Mouse (Mus musculus): ENCODE data around the gene Cenpp. TPM values are rescaled to one million over a fixed set of nuclear protein-coding genes. Genes with fewer than 3 reads are reported as not detected.

Gene Cenpp
- polyA plus RNA-seq, 1 experiment from 2014 or later = 29.5 TPM

GRCm38 (mm10) chr13:49549616-49550015 is 103.0 kb downstream of the Cenpp start:
- Histone ChIP-seq H3K27ac (ENCODE audit: low read depth, low read length) (no peak overlapping the region), H3K9me3 (replicated peaks; ENCODE audit: control insufficient read depth, low read length) (no peaks in the 10 kb centered on the region), H3K4me3 (ENCODE audit: low read depth, low read length) (no peak overlapping the region), H3K4me2 (no peak overlapping the region), H3K9ac (ENCODE audit: low read depth, low read length) (no peak overlapping the region), H3K36me3 (ENCODE audit: control insufficient read depth, insufficient read depth, low read length) (no peaks in the 10 kb centered on the region), H3K4me1 (ENCODE audit: control insufficient read depth, insufficient read depth, low read length) (no peaks in the 10 kb centered on the region), H3K27me3 (ENCODE audit: control insufficient read depth, insufficient read depth, low read length) (no peaks in the 10 kb centered on the region)
- no peak for ATAC-seq (replicated peaks; ENCODE audit: insufficient number of reproducible peaks, low FRiP score, low TSS enrichment)
- 92% methylated on average over 3 of the region's 3 CpGs for WGBS (ENCODE audit: insufficient replicate concordance)

GRCm38 (mm10) chr13:49547563-49548150 is 104.9 kb downstream of the Cenpp start:
- Histone ChIP-seq H3K4me2 (no peak overlapping the region), H3K9me3 (replicated peaks; ENCODE audit: control insufficient read depth, low read length) (no peaks in the 10 kb centered on the region), H3K4me3 (ENCODE audit: low read depth, low read length) (no peak overlapping the region), H3K27me3 (ENCODE audit: control insufficient read depth, insufficient read depth, low read length) (no peaks in the 10 kb centered on the region), H3K9ac (ENCODE audit: low read depth, low read length) (no peak overlapping the region), H3K27ac (ENCODE audit: low read depth, low read length) (no peak overlapping the region), H3K36me3 (ENCODE audit: control insufficient read depth, insufficient read depth, low read length) (no peaks in the 10 kb centered on the region), H3K4me1 (ENCODE audit: control insufficient read depth, insufficient read depth, low read length) (no peaks in the 10 kb centered on the region)
- ATAC-seq (replicated peaks; ENCODE audit: insufficient number of reproducible peaks, low FRiP score, low TSS enrichment) = no peak
- 59% methylated on average over 1 of the region's 1 CpGs for WGBS (ENCODE audit: insufficient replicate concordance)

- ATAC-seq (replicated peaks; ENCODE audit: insufficient number of reproducible peaks, low FRiP score, low TSS enrichment) = no peak
- Histone ChIP-seq H3K9ac (ENCODE audit: low read depth, low read length) (no peak overlapping the region), H3K27me3 (ENCODE audit: control insufficient read depth, insufficient read depth, low read length) (no peaks in the 10 kb centered on the region), H3K9me3 (replicated peaks; ENCODE audit: control insufficient read depth, low read length) (no peaks in the 10 kb centered on the region), H3K4me3 (ENCODE audit: low read depth, low read length) (no peak overlapping the region), H3K27ac (ENCODE audit: low read depth, low read length) (no peak overlapping the region), H3K4me1 (ENCODE audit: control insufficient read depth, insufficient read depth, low read length) (no peaks in the 10 kb centered on the region), H3K36me3 (ENCODE audit: control insufficient read depth, insufficient read depth, low read length) (no peaks in the 10 kb centered on the region), H3K4me2 (no peak overlapping the region)
- WGBS (ENCODE audit: insufficient replicate concordance) = 88% methylated on average over 1 of the region's 1 CpGs
These were observed 106.1 kb downstream of the Cenpp start for GRCm38 (mm10) chr13:49546517-49546916.

- WGBS (ENCODE audit: insufficient replicate concordance) = 27% methylated on average over 3 of the region's 3 CpGs
- Histone ChIP-seq H3K4me3 (ENCODE audit: low read depth, low read length) (no peak overlapping the region), H3K27me3 (ENCODE audit: control insufficient read depth, insufficient read depth, low read length) (no peaks in the 10 kb centered on the region), H3K36me3 (ENCODE audit: control insufficient read depth, insufficient read depth, low read length) (no peaks in the 10 kb centered on the region), H3K27ac (ENCODE audit: low read depth, low read length) (peak overlapping the region; percentile 54; the same call in 1 of the 2 replicates), H3K9ac (ENCODE audit: low read depth, low read length) (no peak overlapping the region), H3K4me2 (no peak overlapping the region), H3K4me1 (ENCODE audit: control insufficient read depth, insufficient read depth, low read length) (no peaks in the 10 kb centered on the region), H3K9me3 (replicated peaks; ENCODE audit: control insufficient read depth, low read length) (no peaks in the 10 kb centered on the region)
- no peak for ATAC-seq (replicated peaks; ENCODE audit: insufficient number of reproducible peaks, low FRiP score, low TSS enrichment)
These were observed 106.9 kb downstream of the Cenpp start for GRCm38 (mm10) chr13:49545646-49546045.

- Histone ChIP-seq H3K9me3 (replicated peaks; ENCODE audit: control insufficient read depth, low read length) (no peaks in the 10 kb centered on the region), H3K27ac (ENCODE audit: low read depth, low read length) (no peak within 1 kb of the TSS), H3K27me3 (ENCODE audit: control insufficient read depth, insufficient read depth, low read length) (no peaks in the 10 kb centered on the region), H3K4me1 (ENCODE audit: control insufficient read depth, insufficient read depth, low read length) (no peaks in the 10 kb centered on the region), H3K36me3 (ENCODE audit: control insufficient read depth, insufficient read depth, low read length) (no peaks in the 10 kb centered on the region), H3K9ac (ENCODE audit: low read depth, low read length) (no peak within 1 kb of the TSS), H3K4me3 (ENCODE audit: low read depth, low read length) (no peak within 1 kb of the TSS), H3K4me2 (no peak within 1 kb of the TSS)
- WGBS (ENCODE audit: insufficient replicate concordance) = 74% methylated on average over 3 of the region's 3 CpGs
- ATAC-seq (replicated peaks; ENCODE audit: insufficient number of reproducible peaks, low FRiP score, low TSS enrichment) = no peak
These were observed 108.3 kb downstream of the Cenpp start, which contains the start of gene Aspn for GRCm38 (mm10) chr13:49544279-49544678. Gene Aspn, plus strand, starts transcription at chr13:49544443.

- 84% methylated on average over 1 of the region's 1 CpGs for WGBS (ENCODE audit: insufficient replicate concordance)
- Histone ChIP-seq H3K27me3 (ENCODE audit: control insufficient read depth, insufficient read depth, low read length) (no peaks in the 10 kb centered on the region), H3K27ac (ENCODE audit: low read depth, low read length) (no peak overlapping the region), H3K4me1 (ENCODE audit: control insufficient read depth, insufficient read depth, low read length) (no peaks in the 10 kb centered on the region), H3K9me3 (replicated peaks; ENCODE audit: control insufficient read depth, low read length) (no peaks in the 10 kb centered on the region), H3K4me3 (ENCODE audit: low read depth, low read length) (no peak overlapping the region), H3K36me3 (ENCODE audit: control insufficient read depth, insufficient read depth, low read length) (no peaks in the 10 kb centered on the region), H3K9ac (ENCODE audit: low read depth, low read length) (no peak overlapping the region), H3K4me2 (no peak overlapping the region)
- ATAC-seq (replicated peaks; ENCODE audit: insufficient number of reproducible peaks, low FRiP score, low TSS enrichment) = no peak
These were observed 113.9 kb downstream of the Cenpp start for GRCm38 (mm10) chr13:49538693-49539092.

- no peak overlapping the region for H3K4me2 ChIP-seq
- H3K27me3 ChIP-seq (ENCODE audit: control insufficient read depth, insufficient read depth, low read length) = no peaks in the 10 kb centered on the region
- H3K36me3 ChIP-seq (ENCODE audit: control insufficient read depth, insufficient read depth, low read length) = no peaks in the 10 kb centered on the region
- H3K9me3 ChIP-seq (replicated peaks; ENCODE audit: control insufficient read depth, low read length) = no peaks in the 10 kb centered on the region
- WGBS (ENCODE audit: insufficient replicate concordance) = 86% methylated on average over 1 of the region's 1 CpGs
- no peak for ATAC-seq (replicated peaks; ENCODE audit: insufficient number of reproducible peaks, low FRiP score, low TSS enrichment)
- H3K4me3 ChIP-seq (ENCODE audit: low read depth, low read length) = no peak overlapping the region
- no peak overlapping the region for H3K27ac ChIP-seq (ENCODE audit: low read depth, low read length)
- H3K9ac ChIP-seq (ENCODE audit: low read depth, low read length) = no peak overlapping the region
- no peaks in the 10 kb centered on the region for H3K4me1 ChIP-seq (ENCODE audit: control insufficient read depth, insufficient read depth, low read length)
These were observed 115.6 kb downstream of the Cenpp start for GRCm38 (mm10) chr13:49536946-49537345.

GRCm38 (mm10) chr13:49530636-49531035 is 121.9 kb downstream of the Cenpp start:
- H3K9ac ChIP-seq (ENCODE audit: low read depth, low read length) = no peak overlapping the region
- H3K4me1 ChIP-seq (ENCODE audit: control insufficient read depth, insufficient read depth, low read length) = no peaks in the 10 kb centered on the region
- no peak for ATAC-seq (replicated peaks; ENCODE audit: insufficient number of reproducible peaks, low FRiP score, low TSS enrichment)
- no peaks in the 10 kb centered on the region for H3K36me3 ChIP-seq (ENCODE audit: control insufficient read depth, insufficient read depth, low read length)
- H3K27me3 ChIP-seq (ENCODE audit: control insufficient read depth, insufficient read depth, low read length) = no peaks in the 10 kb centered on the region
- no peaks in the 10 kb centered on the region for H3K9me3 ChIP-seq (replicated peaks; ENCODE audit: control insufficient read depth, low read length)
- H3K27ac ChIP-seq (ENCODE audit: low read depth, low read length) = no peak overlapping the region
- no peak overlapping the region for H3K4me2 ChIP-seq
- 92% methylated on average over 4 of the region's 4 CpGs for WGBS (ENCODE audit: insufficient replicate concordance)
- no peak overlapping the region for H3K4me3 ChIP-seq (ENCODE audit: low read depth, low read length)

GRCm38 (mm10) chr13:49526235-49526634 is 126.3 kb downstream of the Cenpp start:
- H3K4me3 ChIP-seq (ENCODE audit: low read depth, low read length) = no peak overlapping the region
- no peaks in the 10 kb centered on the region for H3K9me3 ChIP-seq (replicated peaks; ENCODE audit: control insufficient read depth, low read length)
- H3K27me3 ChIP-seq (ENCODE audit: control insufficient read depth, insufficient read depth, low read length) = no peaks in the 10 kb centered on the region
- H3K27ac ChIP-seq (ENCODE audit: low read depth, low read length) = no peak overlapping the region
- H3K36me3 ChIP-seq (ENCODE audit: control insufficient read depth, insufficient read depth, low read length) = no peaks in the 10 kb centered on the region
- no peak overlapping the region for H3K9ac ChIP-seq (ENCODE audit: low read depth, low read length)
- no peak overlapping the region for H3K4me2 ChIP-seq
- no peak for ATAC-seq (replicated peaks; ENCODE audit: insufficient number of reproducible peaks, low FRiP score, low TSS enrichment)
- H3K4me1 ChIP-seq (ENCODE audit: control insufficient read depth, insufficient read depth, low read length) = no peaks in the 10 kb centered on the region
- WGBS (ENCODE audit: insufficient replicate concordance) = 69% methylated on average over 2 of the region's 2 CpGs
